Mouse (Mus musculus) liver, embryonic 16.5 days (tissue): Measurements from ENCODE around the gene Galnt9. TPM values are rescaled to one million over a fixed set of nuclear protein-coding genes. Genes with fewer than 3 reads are reported as not detected.

Experiments used
- microRNA-seq: library from miRNA; unstranded; fragments of <30 nt; microRNA quantifications from one replicate; pipeline ENCODE4, GENCODE M21; 2016
- polyA plus RNA-seq: library from polyadenylated mRNA; unstranded; fragments of >200 nt; fragmentation: Nextera tagmentation; extraction: Ambion mirVana; gene quantifications from 2 replicates; pipeline ENCODE4 v1.2.1, GENCODE M21; 2015

Galnt9 gene
- polyA plus RNA-seq, 1 experiment from 2014 or later = 0.11 TPM

Small RNA genes within 50 kb of the gene (microRNA-seq; reads per million reads assigned to microRNA genes)
- 1.2 reads per million for gene Mir7026

Other genes with a start within 250 kb of the Galnt9 start
- gene P2rx2, start 201.1 kb upstream of the Galnt9 start, polyA plus RNA-seq = not detected in 2 replicates
- not detected in 2 replicates for gene Lrcol1, start 199.6 kb upstream of the Galnt9 start, polyA plus RNA-seq
- gene Fbrsl1, start 95.9 kb upstream of the Galnt9 start, polyA plus RNA-seq = 1.8 and 2.2 TPM in 2 replicates
- gene Noc4l, start 109.1 kb downstream of the Galnt9 start, polyA plus RNA-seq = 32.7 and 34.3 TPM in 2 replicates
- 6.4 and 7.5 TPM in 2 replicates for gene Ddx51, start 109.1 kb downstream of the Galnt9 start, polyA plus RNA-seq
- gene Ep400, start 226.4 kb downstream of the Galnt9 start, polyA plus RNA-seq = 21.8 and 25.1 TPM in 2 replicates
- 24.5 and 24.6 TPM in 2 replicates for gene Pus1, start 236.3 kb downstream of the Galnt9 start, polyA plus RNA-seq